Mouse (Mus musculus): Measurements from ENCODE around the gene Wdfy2. TPM values are rescaled to one million over a fixed set of nuclear protein-coding genes. Genes with fewer than 3 reads are reported as not detected.
A peak's percentile ranks its signal among the peaks of the same experiment; 100 is the strongest.

Gene Wdfy2
- 5.2 and 12.1 TPM in 2 replicates for polyA plus RNA-seq (2014; fragmentation: Nextera tagmentation; extraction: Ambion mirVana)

GRCm38 (mm10) chr14:62837641-62838252 is at the start of gene Wdfy2:
Gene Wdfy2 (plus strand): TSS chr14:62837678.
- Histone ChIP-seq H3K36me3 (ENCODE audit: control insufficient read depth, insufficient read depth, low read length) (no peaks in the 10 kb centered on the region), H3K4me2 (replicated peaks; ENCODE audit: low read depth, low read length) (peak within 1 kb of the TSS; percentile 63), H3K4me1 (ENCODE audit: control insufficient read depth, insufficient read depth, low read length) (peaks cover 1% of the 10 kb centered on the region; the same call in 1 of the 2 replicates), H3K9ac (ENCODE audit: low read depth, low read length) (peak within 1 kb of the TSS; percentile 77), H3K9me3 (ENCODE audit: control insufficient read depth, low read length) (no peaks in the 10 kb centered on the region), H3K4me3 (ENCODE audit: low read length) (peak within 1 kb of the TSS; percentile 94), H3K27me3 (ENCODE audit: control insufficient read depth, insufficient read depth, low read length) (no peaks in the 10 kb centered on the region), H3K27ac (ENCODE audit: low read depth, low read length) (peak within 1 kb of the TSS; percentile 65)
- no peak; the same call in 1 of the 2 replicates for ATAC-seq (ENCODE audit: low FRiP score, low TSS enrichment)
- WGBS, result under 1% methylated on average over 49 of the region's 49 CpGs

DNA sequence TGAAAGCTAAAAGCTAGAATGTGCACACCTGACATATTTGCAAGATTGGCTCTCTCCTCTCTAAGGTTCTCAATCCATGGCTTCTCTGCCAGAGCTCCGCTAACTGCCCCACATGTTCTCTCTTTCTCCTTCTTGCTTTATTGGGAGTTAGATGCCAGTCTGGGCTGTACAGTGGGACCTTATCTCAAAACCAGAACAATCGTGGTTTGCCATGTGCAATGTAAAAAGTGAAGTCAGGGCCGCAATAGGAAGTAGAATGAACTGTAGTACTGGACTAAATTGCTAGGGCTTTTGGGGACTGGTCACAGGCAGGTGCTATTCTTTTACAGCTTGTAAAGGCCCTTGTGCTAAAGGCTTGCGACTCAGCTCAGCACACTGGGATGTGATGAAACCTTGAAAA is 48.2 kb upstream of the Wdfy2 start:
- H3K9ac ChIP-seq (ENCODE audit: low read depth, low read length), result no peak overlapping the region
- H3K4me2 ChIP-seq (replicated peaks; ENCODE audit: low read depth, low read length), result no peak overlapping the region
- H3K9me3 ChIP-seq (ENCODE audit: control insufficient read depth, low read length), result no peaks in the 10 kb centered on the region
- H3K27me3 ChIP-seq (ENCODE audit: control insufficient read depth, insufficient read depth, low read length), result no peaks in the 10 kb centered on the region
- H3K4me3 ChIP-seq (ENCODE audit: low read length), result no peak overlapping the region
- no peaks in the 10 kb centered on the region for H3K4me1 ChIP-seq (ENCODE audit: control insufficient read depth, insufficient read depth, low read length)
- no peaks in the 10 kb centered on the region for H3K36me3 ChIP-seq (ENCODE audit: control insufficient read depth, insufficient read depth, low read length)
- WGBS, result 48% methylated on average over 4 of the region's 4 CpGs
- no peak for ATAC-seq (ENCODE audit: low FRiP score, low TSS enrichment)
- no peak overlapping the region for H3K27ac ChIP-seq (ENCODE audit: low read depth, low read length)

DNA sequence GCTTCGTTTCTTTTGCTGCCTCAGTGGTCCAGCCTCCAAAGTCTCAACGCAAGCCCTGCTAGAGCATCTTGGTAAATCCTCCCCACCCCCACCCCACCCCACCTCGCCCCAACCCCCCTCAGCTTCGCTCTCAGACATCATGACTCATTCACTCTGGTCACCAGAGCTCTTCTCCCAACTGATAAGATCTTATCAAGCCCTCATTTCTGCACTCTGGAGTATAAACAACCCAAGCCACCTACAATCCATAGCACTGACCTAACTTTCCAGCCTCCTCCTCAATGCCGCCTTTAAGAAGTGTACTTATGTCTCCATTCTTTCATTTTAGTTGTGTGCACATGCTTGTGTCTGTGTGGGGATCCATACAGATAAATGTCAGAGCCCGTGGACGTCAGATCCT is 41.8 kb upstream of the Wdfy2 start:
- no peaks in the 10 kb centered on the region for H3K27me3 ChIP-seq (ENCODE audit: control insufficient read depth, insufficient read depth, low read length)
- no peaks in the 10 kb centered on the region for H3K9me3 ChIP-seq (ENCODE audit: control insufficient read depth, low read length)
- H3K4me2 ChIP-seq (replicated peaks; ENCODE audit: low read depth, low read length), result no peak overlapping the region
- 85% methylated on average over 7 of the region's 7 CpGs for WGBS
- no peak overlapping the region for H3K4me3 ChIP-seq (ENCODE audit: low read length)
- H3K27ac ChIP-seq (ENCODE audit: low read depth, low read length), result no peak overlapping the region
- ATAC-seq (ENCODE audit: low FRiP score, low TSS enrichment), result no peak
- no peaks in the 10 kb centered on the region for H3K36me3 ChIP-seq (ENCODE audit: control insufficient read depth, insufficient read depth, low read length)
- no peak overlapping the region for H3K9ac ChIP-seq (ENCODE audit: low read depth, low read length)
- no peaks in the 10 kb centered on the region for H3K4me1 ChIP-seq (ENCODE audit: control insufficient read depth, insufficient read depth, low read length)

GRCm38 (mm10) chr14:62798608-62799101 is 38.8 kb upstream of the Wdfy2 start:
- WGBS, result 3% methylated on average over 4 of the region's 4 CpGs
- H3K9ac ChIP-seq (ENCODE audit: low read depth, low read length), result no peak overlapping the region
- H3K4me1 ChIP-seq (ENCODE audit: control insufficient read depth, insufficient read depth, low read length), result no peaks in the 10 kb centered on the region
- H3K27ac ChIP-seq (ENCODE audit: low read depth, low read length), result no peak overlapping the region
- no peaks in the 10 kb centered on the region for H3K27me3 ChIP-seq (ENCODE audit: control insufficient read depth, insufficient read depth, low read length)
- H3K9me3 ChIP-seq (ENCODE audit: control insufficient read depth, low read length), result no peaks in the 10 kb centered on the region
- ATAC-seq (ENCODE audit: low FRiP score, low TSS enrichment), result 0 out of 2 replicates have a peak, but pooled peaks have one; percentile 72
- H3K4me3 ChIP-seq (ENCODE audit: low read length), result no peak overlapping the region
- H3K36me3 ChIP-seq (ENCODE audit: control insufficient read depth, insufficient read depth, low read length), result no peaks in the 10 kb centered on the region
- peak overlapping the region; percentile 38; the same call in 1 of the 2 replicates for H3K4me2 ChIP-seq (replicated peaks; ENCODE audit: low read depth, low read length)

- no peak for ATAC-seq (ENCODE audit: low FRiP score, low TSS enrichment)
These were observed 36.7 kb upstream of the Wdfy2 start for GRCm38 (mm10) chr14:62800791-62801190.

GRCm38 (mm10) chr14:62803204-62803603 is 34.3 kb upstream of the Wdfy2 start:
- ATAC-seq (ENCODE audit: low FRiP score, low TSS enrichment), result peak; percentile 71
- H3K4me3 ChIP-seq (ENCODE audit: low read length), result no peak overlapping the region
- 29% methylated on average over 5 of the region's 5 CpGs for WGBS

More at GRCm38 (mm10) chr14:62800791-62801190, 36.7 kb upstream of the Wdfy2 start:
- Histone ChIP-seq H3K4me1 (ENCODE audit: control insufficient read depth, insufficient read depth, low read length) (no peaks in the 10 kb centered on the region), H3K4me3 (ENCODE audit: low read length) (no peak overlapping the region), H3K36me3 (ENCODE audit: control insufficient read depth, insufficient read depth, low read length) (no peaks in the 10 kb centered on the region), H3K27me3 (ENCODE audit: control insufficient read depth, insufficient read depth, low read length) (no peaks in the 10 kb centered on the region), H3K9me3 (ENCODE audit: control insufficient read depth, low read length) (no peaks in the 10 kb centered on the region), H3K27ac (ENCODE audit: low read depth, low read length) (no peak overlapping the region), H3K9ac (ENCODE audit: low read depth, low read length) (no peak overlapping the region), H3K4me2 (replicated peaks; ENCODE audit: low read depth, low read length) (no peak overlapping the region)
- 85% methylated on average over 3 of the region's 3 CpGs for WGBS

DNA sequence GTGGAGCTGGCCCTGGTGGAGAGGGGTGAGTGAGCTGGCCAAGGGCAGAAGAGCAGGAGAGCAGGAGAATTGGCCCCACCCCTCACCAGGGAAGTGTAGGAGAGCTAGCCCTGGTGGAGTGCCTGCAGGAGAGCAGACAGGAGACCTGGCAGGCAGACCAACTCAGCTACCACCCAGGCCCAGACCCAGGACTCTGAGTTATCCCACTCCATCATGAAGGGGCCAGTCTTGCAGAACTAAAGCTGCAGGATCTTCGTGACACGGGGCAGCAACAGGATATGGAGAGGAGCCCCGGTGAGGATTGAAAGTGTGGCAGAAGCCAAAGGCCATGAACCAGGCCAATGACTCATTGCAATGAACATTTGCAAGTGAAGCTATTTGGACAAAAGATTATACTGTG is 30.6 kb upstream of the Wdfy2 start:
- no peak overlapping the region for H3K27ac ChIP-seq (ENCODE audit: low read depth, low read length)
- no peaks in the 10 kb centered on the region for H3K4me1 ChIP-seq (ENCODE audit: control insufficient read depth, insufficient read depth, low read length)
- H3K36me3 ChIP-seq (ENCODE audit: control insufficient read depth, insufficient read depth, low read length), result no peaks in the 10 kb centered on the region
- no peak overlapping the region for H3K4me3 ChIP-seq (ENCODE audit: low read length)
- H3K27me3 ChIP-seq (ENCODE audit: control insufficient read depth, insufficient read depth, low read length), result no peaks in the 10 kb centered on the region
- H3K4me2 ChIP-seq (replicated peaks; ENCODE audit: low read depth, low read length), result no peak overlapping the region
- WGBS, result 19% methylated on average over 3 of the region's 3 CpGs
- ATAC-seq (ENCODE audit: low FRiP score, low TSS enrichment), result no peak
- H3K9ac ChIP-seq (ENCODE audit: low read depth, low read length), result no peak overlapping the region
- no peaks in the 10 kb centered on the region for H3K9me3 ChIP-seq (ENCODE audit: control insufficient read depth, low read length)

More at GRCm38 (mm10) chr14:62803204-62803603, 34.3 kb upstream of the Wdfy2 start:
- H3K36me3 ChIP-seq (ENCODE audit: control insufficient read depth, insufficient read depth, low read length), result no peaks in the 10 kb centered on the region
- no peaks in the 10 kb centered on the region for H3K27me3 ChIP-seq (ENCODE audit: control insufficient read depth, insufficient read depth, low read length)
- H3K4me1 ChIP-seq (ENCODE audit: control insufficient read depth, insufficient read depth, low read length), result no peaks in the 10 kb centered on the region
- H3K9ac ChIP-seq (ENCODE audit: low read depth, low read length), result no peak overlapping the region
- no peak overlapping the region for H3K4me2 ChIP-seq (replicated peaks; ENCODE audit: low read depth, low read length)
- H3K9me3 ChIP-seq (ENCODE audit: control insufficient read depth, low read length), result no peaks in the 10 kb centered on the region
- H3K27ac ChIP-seq (ENCODE audit: low read depth, low read length), result no peak overlapping the region

DNA sequence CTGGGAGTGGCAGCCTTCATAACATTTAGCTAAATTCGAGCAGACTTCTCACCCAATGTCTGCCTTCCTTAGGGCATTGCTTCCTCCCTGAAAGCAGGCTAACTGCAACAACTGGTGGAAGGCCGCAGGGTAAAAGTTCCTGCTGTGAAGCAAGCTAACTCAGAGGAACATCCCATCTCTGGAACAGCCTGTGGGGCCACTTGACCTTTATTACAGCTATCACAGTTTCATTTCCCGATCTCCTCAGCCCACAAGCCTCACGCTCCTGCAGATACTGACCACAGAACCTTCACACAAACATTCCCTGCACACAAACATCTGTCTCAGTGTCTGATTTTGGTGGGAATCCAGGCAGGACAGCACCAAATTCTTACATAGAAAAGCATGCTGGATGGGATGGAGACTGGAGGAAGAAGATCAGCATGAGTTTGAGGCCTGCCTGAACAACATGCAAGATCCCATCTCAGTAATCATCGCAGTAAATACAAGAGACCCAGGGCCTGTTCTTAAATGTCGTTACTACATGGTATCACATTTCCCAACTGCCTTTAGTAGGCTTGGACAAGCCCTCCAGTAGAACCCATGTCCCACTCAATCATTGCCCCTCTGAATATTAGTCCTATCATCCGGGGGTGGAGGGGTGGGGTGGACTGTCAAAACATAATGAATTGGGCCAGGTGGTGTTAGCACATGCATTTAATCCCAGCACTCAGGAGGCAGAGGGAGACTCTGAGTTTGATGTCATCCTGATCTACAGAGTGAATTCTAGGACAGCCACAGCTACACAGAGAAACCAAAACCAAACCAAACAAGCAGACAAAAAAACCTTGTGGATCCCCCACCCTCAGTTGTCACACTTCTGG is 28.6 kb upstream of the Wdfy2 start:
- Histone ChIP-seq H3K4me3 (ENCODE audit: low read length) (no peak overlapping the region), H3K4me1 (ENCODE audit: control insufficient read depth, insufficient read depth, low read length) (no peaks in the 10 kb centered on the region), H3K36me3 (ENCODE audit: control insufficient read depth, insufficient read depth, low read length) (no peaks in the 10 kb centered on the region), H3K9ac (ENCODE audit: low read depth, low read length) (no peak overlapping the region), H3K9me3 (ENCODE audit: control insufficient read depth, low read length) (no peaks in the 10 kb centered on the region), H3K27ac (ENCODE audit: low read depth, low read length) (no peak overlapping the region), H3K4me2 (replicated peaks; ENCODE audit: low read depth, low read length) (no peak overlapping the region), H3K27me3 (ENCODE audit: control insufficient read depth, insufficient read depth, low read length) (no peaks in the 10 kb centered on the region)
- WGBS, result 46% methylated on average over 7 of the region's 7 CpGs
- ATAC-seq (ENCODE audit: low FRiP score, low TSS enrichment), result no peak

- no peak overlapping the region for H3K27ac ChIP-seq (ENCODE audit: low read depth, low read length)
- WGBS, result 44% methylated on average over 5 of the region's 5 CpGs
These were observed 24.7 kb upstream of the Wdfy2 start for GRCm38 (mm10) chr14:62812765-62813164.

More at GRCm38 (mm10) chr14:62812765-62813164, 24.7 kb upstream of the Wdfy2 start:
- no peaks in the 10 kb centered on the region for H3K36me3 ChIP-seq (ENCODE audit: control insufficient read depth, insufficient read depth, low read length)
- no peak overlapping the region for H3K4me3 ChIP-seq (ENCODE audit: low read length)
- no peak for ATAC-seq (ENCODE audit: low FRiP score, low TSS enrichment)
- no peaks in the 10 kb centered on the region for H3K9me3 ChIP-seq (ENCODE audit: control insufficient read depth, low read length)
- H3K27me3 ChIP-seq (ENCODE audit: control insufficient read depth, insufficient read depth, low read length), result no peaks in the 10 kb centered on the region
- no peak overlapping the region for H3K4me2 ChIP-seq (replicated peaks; ENCODE audit: low read depth, low read length)
- H3K4me1 ChIP-seq (ENCODE audit: control insufficient read depth, insufficient read depth, low read length), result no peaks in the 10 kb centered on the region
- no peak overlapping the region for H3K9ac ChIP-seq (ENCODE audit: low read depth, low read length)
